Mouse (Mus musculus) liver, adult 2 months (tissue): ENCODE measurements at regions not wholly inside any gene's neighbourhood (a gene's known extent, or its start where the extent isn't known, plus 50 kb on each side); places are given as distances from the start of the nearest gene placed in this dataset.
A peak's percentile ranks its signal among the peaks of the same experiment; 100 is the strongest.

Source experiments
- DNase-seq: peaks from one replicate; pipeline ENCODE4 v3.0.0-alpha.2; 2011; ENCODE audit warnings: low read depth, low spot score; ENCODE audit errors: extremely low read depth
- H3K27ac ChIP-seq: fragments of 200-500 bp; replicated peaks from 2 replicates; pipeline ENCODE4 v1.5.1; 2012; ENCODE audit warnings: low read depth, mild to moderate bottlenecking, control low read depth, inconsistent platforms, low read length; ENCODE audit not compliant: insufficient read depth
- H3K27me3 ChIP-seq: fragments of 200-500 bp; 2 replicates; pipeline ENCODE4 v1.6.1; 2012; ENCODE audit warnings: mild to moderate bottlenecking, moderate library complexity, low read length, inconsistent platforms; ENCODE audit not compliant: control insufficient read depth, insufficient read depth
- H3K36me3 ChIP-seq: fragments of 200-500 bp; 2 replicates; pipeline ENCODE4 v1.6.1; 2012; ENCODE audit warnings: low read length, inconsistent platforms; ENCODE audit not compliant: control insufficient read depth, insufficient read depth
- H3K4me1 ChIP-seq: fragments of 200-500 bp; 2 replicates; pipeline ENCODE4 v1.6.1; 2011; ENCODE audit warnings: low read length; ENCODE audit not compliant: control insufficient read depth, insufficient read depth
- H3K4me3 ChIP-seq: fragments of 200-500 bp; 2 replicates; pipeline ENCODE4 v1.5.1; 2011; ENCODE audit warnings: low read depth, mild to moderate bottlenecking, control low read depth, low read length, moderate library complexity; ENCODE audit not compliant: insufficient read depth
- H3K79me2 ChIP-seq: fragments of 200-500 bp; 2 replicates; pipeline ENCODE4 v1.6.1; 2012; ENCODE audit warnings: inconsistent platforms, mild to moderate bottlenecking, low read length, moderate library complexity; ENCODE audit not compliant: control insufficient read depth, insufficient read depth
- H3K9ac ChIP-seq: fragments of 200-500 bp; 2 replicates; pipeline ENCODE4 v1.6.1; 2012; ENCODE audit warnings: low read depth, mild to moderate bottlenecking, control low read depth, inconsistent platforms, low read length
- CTCF ChIP-seq: fragments of 200-500 bp; IDR thresholded peaks from 2 replicates; pipeline ENCODE4 v1.5.1; 2011; ENCODE audit warnings: low read depth, low read length, control low read depth
- POLR2A ChIP-seq: fragments of 200-500 bp; IDR thresholded peaks from 2 replicates; pipeline ENCODE4 v1.6.1; 2011; ENCODE audit warnings: low read length, control low read depth; ENCODE audit not compliant: insufficient read depth; ENCODE audit errors: extremely low read depth
- WGBS: fragments of 180-500 bp; shearing (Covaris S2); methylation state at CpG from one replicate; pipeline ENCODE4 v1.1.7; 2018; 5-methylcytosine and 5-hydroxymethylcytosine counted together

DNA sequence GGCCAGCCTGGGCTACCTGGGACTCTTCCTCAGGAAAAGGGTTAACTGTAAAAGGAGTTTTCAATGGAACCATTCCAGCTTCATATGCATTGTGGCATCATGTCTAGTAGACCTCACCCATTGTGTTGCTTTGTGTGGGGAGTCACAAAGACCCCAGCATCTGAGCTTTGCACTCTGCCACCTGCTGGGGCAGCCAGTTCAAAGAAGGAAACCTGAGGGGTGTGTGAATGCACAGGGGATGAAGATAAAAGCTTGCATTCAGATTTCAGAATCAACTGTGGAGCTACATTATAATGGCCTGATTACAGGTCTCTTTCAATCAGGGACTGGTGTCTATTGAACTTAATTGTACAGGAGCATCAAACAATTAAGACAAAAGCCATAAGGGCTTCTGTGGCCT lies 215.4 kb upstream of the Runx1 start:
- no peak overlapping the region for H3K4me3 ChIP-seq
- no peak overlapping the region for H3K9ac ChIP-seq
- no peak overlapping the region for H3K27ac ChIP-seq
- no peak for DNase-seq
- peaks cover 5% of the 10 kb centered on the region; the same call in 1 of the 2 replicates for H3K27me3 ChIP-seq
- no peaks in the 10 kb centered on the region for H3K36me3 ChIP-seq
- no peaks in the 10 kb centered on the region for H3K79me2 ChIP-seq
- no peak for TF ChIP-seq POLR2A
- no peak for TF ChIP-seq CTCF
- H3K4me1 ChIP-seq, result peaks cover 1% of the 10 kb centered on the region; the same call in 1 of the 2 replicates

DNA sequence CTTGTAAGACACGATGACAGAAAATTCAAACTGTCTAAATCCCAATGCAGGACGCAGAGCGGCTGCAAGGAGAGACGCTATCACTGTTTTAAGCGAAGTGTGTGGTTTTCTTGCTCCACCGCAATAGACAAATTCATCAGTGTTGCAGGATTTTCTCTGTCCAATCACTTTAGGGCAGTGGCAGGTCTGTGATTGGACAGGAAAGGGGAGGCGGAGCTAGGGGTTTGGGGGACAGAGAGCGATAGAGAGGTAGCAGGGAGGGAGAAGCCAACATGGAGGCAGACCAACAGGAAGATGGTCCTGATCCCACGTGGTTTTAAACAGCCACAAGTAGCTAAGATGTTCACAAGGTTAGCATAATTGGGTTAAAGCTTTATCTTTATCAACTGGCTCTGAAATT lies 209.7 kb upstream of the Runx1 start:
- H3K36me3 ChIP-seq, result no peaks in the 10 kb centered on the region
- H3K27me3 ChIP-seq, result peaks cover 2% of the 10 kb centered on the region
- no peaks in the 10 kb centered on the region for H3K79me2 ChIP-seq
- WGBS, result 79% methylated on average over 9 of the region's 9 CpGs
- TF ChIP-seq POLR2A (no peak), CTCF (no peak)
- no peak overlapping the region for H3K27ac ChIP-seq
- no peak for DNase-seq
- no peak overlapping the region for H3K4me3 ChIP-seq
- no peaks in the 10 kb centered on the region for H3K4me1 ChIP-seq
- H3K9ac ChIP-seq, result no peak overlapping the region

DNA sequence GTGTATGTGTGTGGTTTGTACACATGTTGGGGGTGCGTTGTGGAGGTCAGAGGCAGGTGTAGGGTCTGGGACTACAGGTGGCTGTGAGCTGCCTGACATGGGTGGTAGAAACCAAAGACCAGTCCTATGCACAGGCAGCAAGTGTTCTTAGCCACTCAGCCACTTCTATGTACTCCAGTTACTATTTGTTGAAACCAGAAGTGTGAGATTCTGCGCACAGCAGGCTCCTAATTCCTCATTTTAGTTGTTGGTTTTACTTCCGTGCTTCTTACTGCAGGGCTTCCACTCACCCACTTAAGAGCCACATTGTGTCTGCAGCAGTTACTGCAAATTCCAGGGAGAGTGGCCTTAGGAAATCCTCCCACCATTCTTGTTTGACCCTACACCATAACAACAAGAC lies 208.0 kb upstream of the Runx1 start:
- TF ChIP-seq POLR2A (no peak), CTCF (no peak)
- peak; percentile 24 for DNase-seq
- WGBS, result 74% methylated on average over 3 of the region's 3 CpGs
- Histone ChIP-seq H3K9ac (no peak overlapping the region), H3K79me2 (no peaks in the 10 kb centered on the region), H3K4me1 (no peaks in the 10 kb centered on the region), H3K4me3 (no peak overlapping the region), H3K27me3 (peaks cover 1% of the 10 kb centered on the region; the same call in 1 of the 2 replicates), H3K36me3 (no peaks in the 10 kb centered on the region), H3K27ac (no peak overlapping the region)

DNA sequence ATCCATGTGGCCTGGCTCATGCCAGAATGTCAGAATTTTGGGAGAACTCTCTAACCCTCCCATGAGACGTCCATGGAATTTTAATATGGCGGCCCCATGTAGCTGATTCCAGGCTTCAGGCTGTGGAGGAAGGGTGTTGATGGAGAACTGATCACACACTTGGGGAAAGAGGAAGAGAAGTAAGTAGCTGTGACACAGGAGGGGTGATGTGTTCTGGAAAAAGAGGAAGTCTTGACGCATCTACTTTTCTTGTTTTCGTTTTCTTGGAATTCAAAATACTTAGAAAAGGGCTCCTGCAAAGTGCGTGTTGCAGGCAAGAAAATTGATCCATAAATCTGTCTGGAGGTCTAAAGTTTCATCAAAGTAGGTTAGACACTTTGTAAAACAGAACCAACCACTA lies 205.7 kb upstream of the Runx1 start:
- H3K79me2 ChIP-seq, result no peaks in the 10 kb centered on the region
- WGBS, result 80% methylated on average over 5 of the region's 5 CpGs
- no peak overlapping the region for H3K4me3 ChIP-seq
- DNase-seq, result peak; percentile 33
- H3K27me3 ChIP-seq, result no peaks in the 10 kb centered on the region; the same call in 1 of the 2 replicates
- H3K36me3 ChIP-seq, result no peaks in the 10 kb centered on the region
- no peak overlapping the region for H3K27ac ChIP-seq
- no peaks in the 10 kb centered on the region for H3K4me1 ChIP-seq
- TF ChIP-seq POLR2A (no peak), CTCF (no peak)
- H3K9ac ChIP-seq, result no peak overlapping the region

DNA sequence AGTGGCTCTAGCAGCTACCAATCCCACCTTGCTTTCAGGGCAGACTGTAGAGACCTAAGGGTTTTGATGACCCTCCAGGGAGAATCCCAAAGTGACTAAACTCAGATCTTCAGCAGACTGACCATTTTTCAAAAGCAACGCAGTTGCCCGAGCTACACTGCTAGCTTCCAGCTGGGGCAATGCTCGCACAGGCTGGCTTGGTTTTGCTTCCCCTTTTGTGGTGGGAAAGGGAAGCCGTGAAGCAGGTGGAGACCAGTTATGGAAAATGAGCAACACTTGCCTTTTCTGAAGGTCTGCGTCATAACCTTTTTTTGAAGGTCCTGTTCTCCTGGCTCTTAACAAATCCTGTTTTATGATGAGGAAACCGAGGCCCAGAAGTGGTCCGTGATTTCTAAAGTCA lies 202.7 kb upstream of the Runx1 start:
- Histone ChIP-seq H3K4me1 (no peaks in the 10 kb centered on the region), H3K4me3 (no peak overlapping the region), H3K79me2 (no peaks in the 10 kb centered on the region), H3K9ac (no peak overlapping the region), H3K27ac (no peak overlapping the region), H3K36me3 (no peaks in the 10 kb centered on the region), H3K27me3 (no peaks in the 10 kb centered on the region; the same call in 1 of the 2 replicates)
- DNase-seq, result peak; percentile 13
- WGBS, result 84% methylated on average over 7 of the region's 7 CpGs
- no peak for TF ChIP-seq POLR2A
- no peak for TF ChIP-seq CTCF

DNA sequence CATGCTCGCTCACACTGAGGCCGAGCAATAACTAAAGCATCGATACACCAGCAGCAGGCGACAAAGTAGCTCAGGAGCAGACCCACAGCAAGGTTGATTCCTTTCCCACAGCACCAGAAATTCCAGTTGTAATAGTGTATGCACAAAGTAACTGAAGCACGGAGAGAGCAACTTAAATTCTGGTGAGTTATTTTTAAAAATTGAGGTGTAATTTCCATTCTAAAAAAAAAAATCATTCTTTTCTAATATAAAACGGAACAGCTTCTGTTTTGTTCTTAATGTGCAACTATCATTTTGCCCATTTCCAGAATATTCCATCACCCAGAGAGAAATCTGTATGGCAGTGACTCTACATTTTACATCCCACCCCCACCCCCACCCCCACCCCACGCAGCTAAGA lies 202.1 kb upstream of the Runx1 start:
- DNase-seq, result no peak
- WGBS, result 82% methylated on average over 7 of the region's 7 CpGs
- Histone ChIP-seq H3K79me2 (no peaks in the 10 kb centered on the region), H3K36me3 (no peaks in the 10 kb centered on the region), H3K4me1 (no peaks in the 10 kb centered on the region), H3K4me3 (no peak overlapping the region), H3K9ac (no peak overlapping the region), H3K27me3 (no peaks in the 10 kb centered on the region; the same call in 1 of the 2 replicates), H3K27ac (no peak overlapping the region)
- no peak for TF ChIP-seq CTCF
- no peak for TF ChIP-seq POLR2A
